In the genomic region with DNA sequence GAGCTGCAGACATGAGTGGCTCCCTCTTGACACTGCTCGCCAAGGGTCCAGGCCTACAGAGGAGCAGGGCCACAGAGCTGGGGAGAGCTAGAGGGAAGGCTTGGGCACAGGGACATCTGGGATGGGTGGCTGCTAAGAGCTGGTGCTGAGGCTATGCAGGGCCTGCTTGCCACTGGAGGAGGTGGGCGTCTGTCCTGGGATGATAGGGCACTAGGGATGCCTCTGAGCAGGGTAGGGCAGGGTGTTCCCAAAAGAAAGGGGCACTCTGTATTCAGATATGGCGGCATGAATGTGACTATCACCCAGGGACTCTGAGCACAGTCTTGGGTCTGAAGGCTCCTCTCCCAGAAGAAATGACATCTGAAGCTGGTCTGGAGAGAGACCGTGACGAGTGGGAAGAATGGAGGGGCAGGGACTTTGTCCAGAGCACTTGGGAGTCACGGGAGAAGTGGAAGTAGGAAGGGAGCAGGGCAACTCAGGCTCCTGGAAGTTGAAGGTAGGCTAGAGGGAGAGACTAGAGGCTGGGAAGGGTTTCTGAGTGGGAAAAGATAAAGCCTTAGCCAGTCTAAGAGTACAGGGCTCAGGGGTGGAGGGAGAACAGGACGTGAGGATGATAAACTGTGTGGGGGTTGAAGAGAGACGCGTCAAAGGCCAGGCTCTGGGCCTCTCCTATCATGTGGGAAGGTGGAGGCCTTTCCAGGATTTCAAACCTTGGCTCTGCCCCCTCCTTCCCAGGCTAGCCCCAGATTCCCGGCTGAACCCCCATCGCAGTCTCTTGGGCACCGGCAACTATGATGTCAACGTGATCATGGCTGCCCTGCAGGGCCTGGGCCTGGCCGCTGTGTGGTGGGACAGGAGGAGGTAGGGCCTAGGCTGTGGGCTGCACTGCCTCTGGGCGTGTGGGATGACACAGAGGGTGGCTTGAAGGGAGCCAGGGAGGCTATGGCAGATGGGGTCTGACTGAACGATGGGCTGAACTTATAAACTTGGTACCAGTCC, we compare ENCODE assay signal across 9 mouse cellular contexts. TPM values are rescaled to one million over a fixed set of nuclear protein-coding genes. Genes with fewer than 3 reads are reported as not detected.
DNase-seq lines count a peak whose midpoint lies in the region; ATAC-seq and TF ChIP-seq lines count a peak whose summit lies in the region.
"Had no signal": no experiment of that assay in that cellular context is flagged by ENCODE, and none has a peak within 500 bp of the region (broad histone marks: within the 10 kb centered on the region; RNA-seq: fewer than 3 reads in every experiment).

No protein-coding gene starts in this region.

- H3K27me3 ChIP-seq in heart, embryonic 14.5 days (ENCODE audit: control insufficient read depth, insufficient read depth, low read length): no peaks in the 10 kb centered on the region
- H3K27me3 ChIP-seq in liver, embryonic 14.5 days (ENCODE audit: control insufficient read depth, insufficient read depth, low read length): peaks cover 7% of the 10 kb centered on the region
- peaks cover 7% of the 10 kb centered on the region for H3K27me3 ChIP-seq in intestine, embryonic 15.5 days (replicated peaks)

- no peak for TF ChIP-seq CTCF in liver, embryonic 14.5 days (IDR thresholded peaks at IDR 0.05; ENCODE audit: low read depth)

- WGBS in heart, embryonic 14.5 days: 50% methylated on average over 16 of the region's 16 CpGs
- whole genome bisulfite sequencing in liver, embryonic 14.5 days (ENCODE audit: insufficient replicate concordance): 55% methylated on average over 16 of the region's 16 CpGs
- WGBS in intestine, embryonic 15.5 days: 90% methylated on average over 16 of the region's 16 CpGs

- no peak for ATAC-seq in heart, embryonic 14.5 days (ENCODE audit: insufficient number of reproducible peaks, insufficient read depth, low FRiP score, low read depth)
- peak; percentile 39 for ATAC-seq in erythroid progenitor cell, adult 5-6 weeks (replicated peaks; ENCODE audit: low FRiP score, poor library complexity, severe bottlenecking)
- peak; percentile 61 for ATAC-seq in liver, embryonic 14.5 days (ENCODE audit: insufficient read depth)
- no peak for ATAC-seq in intestine, embryonic 15.5 days

- H3K4me1 ChIP-seq in heart, embryonic 14.5 days (ENCODE audit: control insufficient read depth in 2 of 2, insufficient read depth in 2 of 2, low read length in 2 of 2): peaks cover 50 to 51% of the 10 kb centered on the region in 2 experiments
- H3K4me1 ChIP-seq in liver, embryonic 14.5 days (replicated peaks; ENCODE audit: control insufficient read depth in 2 of 2, insufficient read depth in 2 of 2, low read length in 1 of 2): peaks cover 33 to 54% of the 10 kb centered on the region in 2 experiments
- H3K4me1 ChIP-seq in intestine, embryonic 15.5 days (replicated peaks): peaks cover 30% of the 10 kb centered on the region

- TF ChIP-seq EP300 in liver, embryonic 14.5 days (IDR thresholded peaks at IDR 0.05; ENCODE audit: low read depth): 0 out of 2 replicates have a peak, but pooled peaks have one; percentile 24

- peak overlapping the region; percentile 95 for H3K4me2 ChIP-seq in heart, embryonic 14.5 days (ENCODE audit: low read length)
- H3K4me2 ChIP-seq in liver, embryonic 14.5 days (ENCODE audit: low read depth): peak overlapping the region; percentile 90
- H3K4me2 ChIP-seq in intestine, embryonic 15.5 days (replicated peaks): no peak overlapping the region

- H3K9ac ChIP-seq in heart, embryonic 14.5 days (ENCODE audit: low read length): peak overlapping the region; percentile 84
- H3K9ac ChIP-seq in liver, embryonic 14.5 days (replicated peaks): peak overlapping the region; percentile 94
- no peak overlapping the region for H3K9ac ChIP-seq in intestine, embryonic 15.5 days

- peak overlapping the region; percentile 97 to 99 for H3K27ac ChIP-seq in heart, embryonic 14.5 days (replicated peaks in 1 of 2; ENCODE audit: control insufficient read depth in 1 of 2, insufficient read depth in 1 of 2, low read depth in 2 of 2, low read length in 2 of 2)
- peak overlapping the region; percentile 97 for H3K27ac ChIP-seq in liver, embryonic 14.5 days
- no peak overlapping the region for H3K27ac ChIP-seq in intestine, embryonic 15.5 days

- H3K9me3 ChIP-seq in heart, embryonic 14.5 days (ENCODE audit: control insufficient read depth, low read length): no peaks in the 10 kb centered on the region
- no peaks in the 10 kb centered on the region for H3K9me3 ChIP-seq in liver, embryonic 14.5 days (ENCODE audit: control insufficient read depth, low read length)
- no peaks in the 10 kb centered on the region for H3K9me3 ChIP-seq in intestine, embryonic 15.5 days

- no peak for DNase-seq in heart, postnatal 4 days
- peak; percentile 81 for DNase-seq in c-Kit-negative CD71-positive TER-119-positive erythroid progenitor cells, embryonic 14.5 days (ENCODE audit: low read depth, low spot score)
- peak in 2 of 3 experiments; percentile 88 to 89 for DNase-seq in liver, embryonic 14.5 days (ENCODE audit: low read depth in 3 of 3, low spot score in 3 of 3)
- no peak for DNase-seq in embryo, embryonic 10 days (ENCODE audit: low spot score)
- no peak for DNase-seq in urinary bladder, adult 18-20 months (ENCODE audit: low spot score in 2 of 2)

- no peak overlapping the region for H3K4me3 ChIP-seq in heart, embryonic 14.5 days (ENCODE audit: control insufficient read depth in 1 of 2, insufficient read depth in 1 of 2, low read depth in 1 of 2, low read length in 2 of 2)
- peak overlapping the region; percentile 76 to 98 for H3K4me3 ChIP-seq in liver, embryonic 14.5 days (ENCODE audit: insufficient read depth in 1 of 2, low read depth in 2 of 2, low read length in 2 of 2)
- no peak overlapping the region for H3K4me3 ChIP-seq in intestine, embryonic 15.5 days (replicated peaks)

- no peaks in the 10 kb centered on the region for H3K36me3 ChIP-seq in heart, embryonic 14.5 days (ENCODE audit: control insufficient read depth, insufficient read depth, low read length)
- peaks cover 16% of the 10 kb centered on the region for H3K36me3 ChIP-seq in liver, embryonic 14.5 days (replicated peaks; ENCODE audit: control insufficient read depth, insufficient read depth, low read depth)
- H3K36me3 ChIP-seq in intestine, embryonic 15.5 days: no peaks in the 10 kb centered on the region

RNA-seq across cellular contexts. Expression of a gene that starts 2.2 kb away (rescaled TPM):
- polyA plus RNA-seq in heart, embryonic 14.5 days (2014; fragmentation: Nextera tagmentation; extraction: Ambion mirVana): 128 and 131 TPM in 2 replicates
- 10 to 100 TPM; 71.8 to 81.4 TPM for total RNA-seq in heart, postnatal 4 days (2021)
- total RNA-seq in erythroid progenitor cell, adult 5-6 weeks (2015; ENCODE audit: low replicate concordance): 130 and 183 TPM in 2 replicates
- 122 and 124 TPM in 2 replicates for total RNA-seq in erythroid progenitor cell, adult 5-6 weeks (2017; ENCODE audit: low replicate concordance)
- 212 TPM in 2 replicates for polyA plus RNA-seq in liver, embryonic 14.5 days (2012; rRNA removed)
- 155 and 164 TPM in 2 replicates for polyA plus RNA-seq in liver, embryonic 14.5 days (2014; fragmentation: Nextera tagmentation; extraction: Ambion mirVana)
- polyA plus RNA-seq in intestine, embryonic 15.5 days (2015; fragmentation: Nextera tagmentation; extraction: Ambion mirVana): 76.0 and 87.3 TPM in 2 replicates

RNA-seq across cellular contexts. Expression of a gene that starts 4.8 kb away (rescaled TPM):
- polyA plus RNA-seq in heart, embryonic 14.5 days (2014; fragmentation: Nextera tagmentation; extraction: Ambion mirVana): 0.34 and 1.4 TPM in 2 replicates
- total RNA-seq in heart, postnatal 4 days (2021): 1 to 10 TPM; 2.2 TPM
- total RNA-seq in erythroid progenitor cell, adult 5-6 weeks (2015; ENCODE audit: low replicate concordance): not detected in 2 replicates
- 1.4 TPM in 1 of 2 replicates, not detected in the other for total RNA-seq in erythroid progenitor cell, adult 5-6 weeks (2017; ENCODE audit: low replicate concordance)
- polyA plus RNA-seq in liver, embryonic 14.5 days (2012; rRNA removed): 10.2 and 14.7 TPM in 2 replicates
- 10.9 and 11.0 TPM in 2 replicates for polyA plus RNA-seq in liver, embryonic 14.5 days (2014; fragmentation: Nextera tagmentation; extraction: Ambion mirVana)
- 0.70 and 1.2 TPM in 2 replicates for polyA plus RNA-seq in intestine, embryonic 15.5 days (2015; fragmentation: Nextera tagmentation; extraction: Ambion mirVana)
- total RNA-seq: MEL had no signal

RNA-seq across cellular contexts. Expression of a gene that starts 26.4 kb away (rescaled TPM):
- polyA plus RNA-seq in heart, embryonic 14.5 days (2014; fragmentation: Nextera tagmentation; extraction: Ambion mirVana): 101 and 114 TPM in 2 replicates
- 10 to 100 TPM; 91.4 to 93.4 TPM for total RNA-seq in heart, postnatal 4 days (2021)
- 81.7 and 90.1 TPM in 2 replicates for total RNA-seq in erythroid progenitor cell, adult 5-6 weeks (2015; ENCODE audit: low replicate concordance)
- 43.7 and 56.1 TPM in 2 replicates for total RNA-seq in erythroid progenitor cell, adult 5-6 weeks (2017; ENCODE audit: low replicate concordance)
- polyA plus RNA-seq in liver, embryonic 14.5 days (2012; rRNA removed): 46.7 and 49.5 TPM in 2 replicates
- 41.7 and 49.3 TPM in 2 replicates for polyA plus RNA-seq in liver, embryonic 14.5 days (2014; fragmentation: Nextera tagmentation; extraction: Ambion mirVana)
- 97.0 and 102 TPM in 2 replicates for polyA plus RNA-seq in intestine, embryonic 15.5 days (2015; fragmentation: Nextera tagmentation; extraction: Ambion mirVana)

RNA-seq across cellular contexts. Expression of a gene that starts 26.4 kb away (rescaled TPM):
- polyA plus RNA-seq in heart, embryonic 14.5 days (2014; fragmentation: Nextera tagmentation; extraction: Ambion mirVana): 8.7 and 9.2 TPM in 2 replicates
- total RNA-seq in heart, postnatal 4 days (2021): 1 to 10 TPM; 6.3 to 6.7 TPM
- not detected in 2 replicates for total RNA-seq in erythroid progenitor cell, adult 5-6 weeks (2015; ENCODE audit: low replicate concordance)
- total RNA-seq in erythroid progenitor cell, adult 5-6 weeks (2017; ENCODE audit: low replicate concordance): not detected in 2 replicates
- 0.64 and 1.5 TPM in 2 replicates for polyA plus RNA-seq in liver, embryonic 14.5 days (2012; rRNA removed)
- polyA plus RNA-seq in liver, embryonic 14.5 days (2014; fragmentation: Nextera tagmentation; extraction: Ambion mirVana): 0.48 and 1.6 TPM in 2 replicates
- 6.5 and 9.2 TPM in 2 replicates for polyA plus RNA-seq in intestine, embryonic 15.5 days (2015; fragmentation: Nextera tagmentation; extraction: Ambion mirVana)

RNA-seq across cellular contexts. Expression of a gene that starts 41.2 kb away (rescaled TPM):
- polyA plus RNA-seq in heart, embryonic 14.5 days (2014; fragmentation: Nextera tagmentation; extraction: Ambion mirVana): 4.1 and 4.5 TPM in 2 replicates
- 10 to 100 TPM; 50.2 to 51.9 TPM for total RNA-seq in heart, postnatal 4 days (2021)
- not detected in 2 replicates for total RNA-seq in erythroid progenitor cell, adult 5-6 weeks (2015; ENCODE audit: low replicate concordance)
- total RNA-seq in erythroid progenitor cell, adult 5-6 weeks (2017; ENCODE audit: low replicate concordance): not detected in 2 replicates
- 0.02 and 0.30 TPM in 2 replicates for polyA plus RNA-seq in liver, embryonic 14.5 days (2012; rRNA removed)
- polyA plus RNA-seq in liver, embryonic 14.5 days (2014; fragmentation: Nextera tagmentation; extraction: Ambion mirVana): not detected in 2 replicates
- 0.82 and 0.86 TPM in 2 replicates for polyA plus RNA-seq in intestine, embryonic 15.5 days (2015; fragmentation: Nextera tagmentation; extraction: Ambion mirVana)

Comparison
In these comparisons a context has a peak if more than half of its experiments do, and no peak if none do; other contexts are left out.
1. ATAC-seq: peak in erythroid progenitor cell, adult 5-6 weeks (single experiment) and liver, embryonic 14.5 days (single experiment); none in heart, embryonic 14.5 days (single experiment) and intestine, embryonic 15.5 days (single experiment).
2. H3K4me3 ChIP-seq: peak in liver, embryonic 14.5 days (2 of 2); none in heart, embryonic 14.5 days (0 of 2) and intestine, embryonic 15.5 days (single experiment).
3. DNase-seq: peak in c-Kit-negative CD71-positive TER-119-positive erythroid progenitor cells, embryonic 14.5 days (single experiment) and liver, embryonic 14.5 days (2 of 3); none in heart, postnatal 4 days (single experiment), embryo, embryonic 10 days (single experiment) and urinary bladder, adult 18-20 months (0 of 2).